Mouse (Mus musculus): ENCODE measurements around the gene Wdr72.

GRCm38 (mm10) chr9:74145203-74145602, 35.0 kb downstream of the Wdr72 start:
- no peak for TF ChIP-seq POLR2A (IDR thresholded peaks at IDR 0.05; ENCODE audit: control insufficient read depth, low read depth, low read length)
- TF ChIP-seq CTCF (IDR thresholded peaks at IDR 0.05; ENCODE audit: control insufficient read depth, insufficient read depth, insufficient replicate concordance, low read depth, low read length) = no peak

All from testis, adult 2 months (tissue).